Mouse (Mus musculus) stomach, postnatal 0 days (tissue): ENCODE data around the gene Map2k2. TPM values are rescaled to one million over a fixed set of nuclear protein-coding genes. Genes with fewer than 3 reads are reported as not detected.
"Not testable (repeated sequence)": the region's sequence is repeated elsewhere in the genome, so short reads cannot be mapped to it uniquely, and the experiment has no call there.

Experiments used
- ATAC-seq: fragments of 200-750 bp; cut with Nextera tagmentation; 2 replicates; pipeline ENCODE4 v1.8.0; 2017; ENCODE audit not compliant: low FRiP score, low TSS enrichment
- DNase-seq: peaks from one replicate; pipeline ENCODE4 v3.0.0-alpha.2; 2016; ENCODE audit warnings: low spot score
- H3K27ac ChIP-seq: fragments of 300-500 bp; sonication (generic); replicated peaks from 2 replicates; pipeline ENCODE4 v1.5.1; 2014; ENCODE audit warnings: mild to moderate bottlenecking, control low read depth
- H3K27me3 ChIP-seq: fragments of 300-500 bp; sonication (generic); 2 replicates; pipeline ENCODE4 v1.6.1; 2014; ENCODE audit warnings: low read length; ENCODE audit not compliant: control insufficient read depth, insufficient read depth
- H3K36me3 ChIP-seq: fragments of 300-500 bp; sonication (generic); 2 replicates; pipeline ENCODE4 v1.6.1; 2014; ENCODE audit warnings: low read length, mixed read lengths; ENCODE audit not compliant: control insufficient read depth, insufficient read depth
- H3K4me1 ChIP-seq: fragments of 300-500 bp; sonication (generic); replicated peaks from 2 replicates; pipeline ENCODE4 v1.6.1; 2014; ENCODE audit warnings: antibody characterized with exemption; ENCODE audit not compliant: control insufficient read depth, insufficient read depth
- H3K4me2 ChIP-seq: fragments of 300-500 bp; sonication (generic); replicated peaks from 2 replicates; pipeline ENCODE4 v1.6.1; 2014; ENCODE audit warnings: low read depth, mild to moderate bottlenecking, control low read depth, moderate library complexity
- H3K4me3 ChIP-seq: fragments of 300-500 bp; sonication (generic); 2 replicates; pipeline ENCODE4 v1.5.1; 2014; ENCODE audit warnings: low read depth, low read length, control low read depth
- H3K9ac ChIP-seq: fragments of 300-500 bp; sonication (generic); 2 replicates; pipeline ENCODE4 v1.6.1; 2014; ENCODE audit warnings: mild to moderate bottlenecking, low read length, control low read depth, mixed read lengths
- H3K9me3 ChIP-seq: fragments of 300-500 bp; sonication (generic); 2 replicates; pipeline ENCODE4 v1.6.1; 2016; ENCODE audit warnings: low read length; ENCODE audit not compliant: control insufficient read depth
- CTCF ChIP-seq: IDR thresholded peaks from 2 replicates; pipeline ENCODE4 v1.5.1; 2016; ENCODE audit warnings: antibody characterized with exemption, low read depth, mild to moderate bottlenecking, moderate library complexity
- EP300 ChIP-seq: optimal IDR thresholded peaks from 2 replicates; pipeline ENCODE3; 2016; ENCODE audit warnings: antibody characterized with exemption
- WGBS: fragments of 180-500 bp; shearing (Covaris S2); extraction: QIAGEN DNeasy Blood & Tissue Kit; methylation state at CpG from one replicate; pipeline ENCODE4 v1.1.7; 2014; 5-methylcytosine and 5-hydroxymethylcytosine counted together
- polyA plus RNA-seq: library from polyadenylated mRNA; unstranded; fragments of >200 nt; fragmentation: Nextera tagmentation; extraction: Ambion mirVana; gene quantifications from 2 replicates; pipeline ENCODE4 v1.2.1, GENCODE M21; 2015

The Map2k2 gene
- polyA plus RNA-seq, 1 experiment from 2014 or later: 135 TPM

- Histone ChIP-seq H3K27ac (peak overlapping the region; percentile 69), H3K4me3 (peak overlapping the region; percentile 29), H3K9me3 (no peaks in the 10 kb centered on the region), H3K36me3 (peaks cover 19% of the 10 kb centered on the region), H3K4me1 (peaks cover 4% of the 10 kb centered on the region; the same call in 1 of the 2 replicates), H3K27me3 (no peaks in the 10 kb centered on the region), H3K9ac (0 out of 2 replicates have a peak overlapping the region, but pooled peaks have one; percentile 23), H3K4me2 (peak overlapping the region; percentile 51)
- peak; percentile 50 for ATAC-seq
- DNase-seq: peak; percentile 91
- 7% methylated on average over 29 of the region's 29 CpGs for WGBS
- TF ChIP-seq CTCF (peak; percentile 94), EP300 (no peak)
Measured at GRCm38 (mm10) chr10:81174617-81175344, 69.1 kb downstream of the Map2k2 start.

- Histone ChIP-seq H3K4me2 (peak overlapping the region; percentile 51), H3K27ac (peak overlapping the region; percentile 95), H3K36me3 (peaks cover 25% of the 10 kb centered on the region)
- H3K9ac ChIP-seq, ATAC-seq, DNase-seq, H3K4me3 ChIP-seq, H3K27me3 ChIP-seq, H3K4me1 ChIP-seq, H3K9me3 ChIP-seq: not testable (repeated sequence)
- WGBS: 17% methylated on average over 4 of the region's 4 CpGs
Measured at GRCm38 (mm10) chr10:81175345-81175701, 69.6 kb downstream of the Map2k2 start.

- 2% methylated on average over 13 of the region's 13 CpGs for whole genome bisulfite sequencing
- Histone ChIP-seq H3K4me1 (peaks cover 4% of the 10 kb centered on the region; the same call in 1 of the 2 replicates), H3K4me3 (peak overlapping the region; percentile 94), H3K27ac (peak overlapping the region; percentile 95), H3K36me3 (peaks cover 31% of the 10 kb centered on the region), H3K27me3 (no peaks in the 10 kb centered on the region), H3K9ac (peak overlapping the region; percentile 43; the same call in 1 of the 2 replicates), H3K4me2 (peak overlapping the region; percentile 52), H3K9me3 (no peaks in the 10 kb centered on the region)
- DNase-seq: no peak
- no peak for TF ChIP-seq EP300
- no peak for TF ChIP-seq CTCF
- 0 out of 2 replicates have a peak, but pooled peaks have one; percentile 13 for ATAC-seq
Measured at GRCm38 (mm10) chr10:81175936-81176465, 70.3 kb downstream of the Map2k2 start.

GRCm38 (mm10) chr10:81176466-81177271 lies 71.0 kb downstream of the Map2k2 start, which contains the start of gene Eef2:
Eef2 (plus strand) TSS chr10:81176631.
- H3K27ac ChIP-seq: peak within 1 kb of the TSS; percentile 95
- ATAC-seq (peak; percentile 72), DNase-seq (peak; percentile 98)
- peaks cover 38% of the 10 kb centered on the region for H3K36me3 ChIP-seq
- peaks cover 4% of the 10 kb centered on the region; the same call in 1 of the 2 replicates for H3K4me1 ChIP-seq
- no peaks in the 10 kb centered on the region for H3K27me3 ChIP-seq
- 0 out of 2 replicates have a peak, but pooled peaks have one; percentile 2 for TF ChIP-seq CTCF
- TF ChIP-seq EP300: no peak
- under 1% methylated on average over 76 of the region's 77 CpGs for WGBS
- no peaks in the 10 kb centered on the region for H3K9me3 ChIP-seq
- peak within 1 kb of the TSS; percentile 72 for H3K4me2 ChIP-seq
- H3K9ac ChIP-seq: peak within 1 kb of the TSS; percentile 99
- peak within 1 kb of the TSS; percentile 94 for H3K4me3 ChIP-seq

GRCm38 (mm10) chr10:81177491-81177925 lies 71.8 kb downstream of the Map2k2 start:
- ATAC-seq (no peak), DNase-seq (peak; percentile 62)
- no peak for TF ChIP-seq EP300
- no peak for TF ChIP-seq CTCF
- Histone ChIP-seq H3K4me2 (peak overlapping the region; percentile 72), H3K4me3 (peak overlapping the region; percentile 94), H3K4me1 (peaks cover 4% of the 10 kb centered on the region; the same call in 1 of the 2 replicates), H3K27ac (peak overlapping the region; percentile 95), H3K9me3 (no peaks in the 10 kb centered on the region), H3K36me3 (peaks cover 41% of the 10 kb centered on the region), H3K27me3 (no peaks in the 10 kb centered on the region), H3K9ac (peak overlapping the region; percentile 99)
- 10% methylated on average over 16 of the region's 16 CpGs for WGBS
